In genomic region chr2:23039082-23040000, GRCm38 (mm10) we compare ENCODE assay signal across 8 mouse cellular contexts. TPM values are rescaled to one million over a fixed set of nuclear protein-coding genes. Genes with fewer than 3 reads are reported as not detected.
A peak's percentile ranks its signal among the peaks of the same experiment; 100 is the strongest.
DNase-seq lines count a peak whose midpoint lies in the region; ATAC-seq and TF ChIP-seq lines count a peak whose summit lies in the region.

No protein-coding gene starts in this region.

- TF ChIP-seq CTCF in liver, embryonic 14.5 days (IDR thresholded peaks at IDR 0.05; ENCODE audit: low read depth): no peak

- no peak for TF ChIP-seq EP300 in liver, embryonic 14.5 days (IDR thresholded peaks at IDR 0.05; ENCODE audit: low read depth)

- DNase-seq in layer of hippocampus, adult 9-11 months: peak; percentile 29
- no peak for DNase-seq in layer of hippocampus, adult 9-10 months (ENCODE audit: low spot score)
- peak; percentile 63 for DNase-seq in adrenal gland, postnatal 14 days
- DNase-seq in liver, embryonic 14.5 days (ENCODE audit: low read depth in 3 of 3, low spot score in 3 of 3): peak; percentile 45 to 68 (median 54)
- no peak for DNase-seq in natural killer cell, adult 2 months (ENCODE audit: low spot score in 2 of 2)

- no peaks in the 10 kb centered on the region for H3K27me3 ChIP-seq in forebrain, embryonic 13.5 days
- H3K27me3 ChIP-seq in liver, embryonic 14.5 days (ENCODE audit: control insufficient read depth, insufficient read depth, low read length): no peaks in the 10 kb centered on the region

- peak; percentile 88 for ATAC-seq in forebrain, embryonic 13.5 days
- ATAC-seq in hematopoietic stem cell, adult 5-6 weeks (replicated peaks in 1 of 2; ENCODE audit: insufficient read depth in 1 of 2, low FRiP score in 2 of 2, low TSS enrichment in 1 of 2, low read depth in 1 of 2, poor library complexity in 2 of 2, severe bottlenecking in 2 of 2): peak; percentile 25 to 34
- ATAC-seq in liver, embryonic 14.5 days (ENCODE audit: insufficient read depth): peak; percentile 81
- peak; percentile 28 for ATAC-seq in monocyte, adult 5-6 weeks (replicated peaks; ENCODE audit: insufficient number of reproducible peaks, low FRiP score, low TSS enrichment, poor library complexity, severe bottlenecking)

- H3K36me3 ChIP-seq in forebrain, embryonic 13.5 days (ENCODE audit: poor library complexity, severe bottlenecking): no peaks in the 10 kb centered on the region
- H3K36me3 ChIP-seq in liver, embryonic 14.5 days (replicated peaks; ENCODE audit: control insufficient read depth, insufficient read depth, low read depth): no peaks in the 10 kb centered on the region

- no peaks in the 10 kb centered on the region for H3K9me3 ChIP-seq in forebrain, embryonic 13.5 days (replicated peaks)
- H3K9me3 ChIP-seq in liver, embryonic 14.5 days (ENCODE audit: control insufficient read depth, low read length): no peaks in the 10 kb centered on the region

- peak overlapping the region; percentile 95 for H3K4me3 ChIP-seq in forebrain, embryonic 13.5 days
- peak overlapping the region; percentile 96 to 98 for H3K4me3 ChIP-seq in liver, embryonic 14.5 days (ENCODE audit: insufficient read depth in 1 of 2, low read depth in 2 of 2, low read length in 2 of 2)

- WGBS in forebrain, embryonic 13.5 days: under 1% methylated on average over 57 of the region's 59 CpGs
- under 1% methylated on average over 58 of the region's 59 CpGs for WGBS in liver, embryonic 14.5 days (ENCODE audit: insufficient replicate concordance)

- peaks cover 25% of the 10 kb centered on the region for H3K4me1 ChIP-seq in forebrain, embryonic 13.5 days
- H3K4me1 ChIP-seq in liver, embryonic 14.5 days (replicated peaks; ENCODE audit: control insufficient read depth in 2 of 2, insufficient read depth in 2 of 2, low read length in 1 of 2): peaks cover 5 to 10% of the 10 kb centered on the region in 2 experiments

- H3K9ac ChIP-seq in forebrain, embryonic 13.5 days: peak overlapping the region; percentile 98
- H3K9ac ChIP-seq in liver, embryonic 14.5 days (replicated peaks): peak overlapping the region; percentile 94

- H3K27ac ChIP-seq in forebrain, embryonic 13.5 days: peak overlapping the region; percentile 96
- H3K27ac ChIP-seq in liver, embryonic 14.5 days: peak overlapping the region; percentile 91

- H3K4me2 ChIP-seq in forebrain, embryonic 13.5 days: peak overlapping the region; percentile 86
- H3K4me2 ChIP-seq in liver, embryonic 14.5 days (ENCODE audit: low read depth): peak overlapping the region; percentile 88

RNA-seq across cellular contexts. Expression of gene Abi1, which starts 0.7 kb away (rescaled TPM):
- 66.9 and 67.6 TPM in 2 replicates for total RNA-seq in adrenal gland, postnatal 14 days (2021)
- 43.8 and 49.5 TPM in 2 replicates for polyA plus RNA-seq in forebrain, embryonic 13.5 days (2015; fragmentation: Nextera tagmentation; extraction: Ambion mirVana)
- total RNA-seq in hematopoietic stem cell, adult 5-6 weeks (2017): 123 and 125 TPM in 2 replicates
- polyA plus RNA-seq in liver, embryonic 14.5 days (2012; rRNA removed): 22.4 and 24.4 TPM in 2 replicates
- polyA plus RNA-seq in liver, embryonic 14.5 days (2014; fragmentation: Nextera tagmentation; extraction: Ambion mirVana): 14.8 and 16.2 TPM in 2 replicates
- 253 to 335 TPM (median 321 TPM) in 3 replicates for total RNA-seq in monocyte, adult 5-6 weeks (2017)

RNA-seq across cellular contexts. Expression of gene Acbd5, which starts 28.6 kb away (rescaled TPM):
- total RNA-seq in adrenal gland, postnatal 14 days (2021): 66.1 and 75.1 TPM in 2 replicates
- 65.7 and 68.9 TPM in 2 replicates for polyA plus RNA-seq in forebrain, embryonic 13.5 days (2015; fragmentation: Nextera tagmentation; extraction: Ambion mirVana)
- total RNA-seq in hematopoietic stem cell, adult 5-6 weeks (2017): 36.1 and 43.0 TPM in 2 replicates
- 3.2 and 6.1 TPM in 2 replicates for polyA plus RNA-seq in liver, embryonic 14.5 days (2012; rRNA removed)
- polyA plus RNA-seq in liver, embryonic 14.5 days (2014; fragmentation: Nextera tagmentation; extraction: Ambion mirVana): 10.4 and 11.1 TPM in 2 replicates
- total RNA-seq in monocyte, adult 5-6 weeks (2017): 72.4 to 106 TPM (median 81.4 TPM) in 3 replicates

Comparison
In these comparisons a context has a peak if more than half of its experiments do, and no peak if none do; other contexts are left out.
1. DNase-seq: peak in layer of hippocampus, adult 9-11 months (single experiment), adrenal gland, postnatal 14 days (single experiment) and liver, embryonic 14.5 days (3 of 3); none in layer of hippocampus, adult 9-10 months (single experiment) and natural killer cell, adult 2 months (0 of 2).
2. ATAC-seq: peak in every context shown above with its lines; median percentile 88 in forebrain, embryonic 13.5 days; 81 in liver, embryonic 14.5 days; 30 in hematopoietic stem cell, adult 5-6 weeks; 28 in monocyte, adult 5-6 weeks.